Mouse (Mus musculus): ENCODE results near the gene Fer1l5. TPM values are rescaled to one million over a fixed set of nuclear protein-coding genes. Genes with fewer than 3 reads are reported as not detected.

The Fer1l5 gene
- polyA plus RNA-seq, 1 experiment, result 80.7 TPM

- Histone ChIP-seq H3K4me1 (ENCODE audit: control insufficient read depth, insufficient read depth, low read length) (peaks cover 7% of the 10 kb centered on the region), H3K36me3 (ENCODE audit: control insufficient read depth, insufficient read depth, low read length) (no peaks in the 10 kb centered on the region), H3K27ac (ENCODE audit: control insufficient read depth, insufficient read depth, low read depth, low read length) (peak within 1 kb of the TSS; percentile 64), H3K27me3 (ENCODE audit: control insufficient read depth, insufficient read depth, low read length) (no peaks in the 10 kb centered on the region), H3K4me3 (ENCODE audit: control insufficient read depth, low read depth, low read length) (peak within 1 kb of the TSS; percentile 94)
- TF ChIP-seq CTCF (IDR thresholded peaks at IDR 0.05; ENCODE audit: control insufficient read depth, insufficient read depth, insufficient replicate concordance, low read depth, low read length) (no peak), POLR2A (IDR thresholded peaks at IDR 0.05; ENCODE audit: control insufficient read depth, low read depth, low read length) (0 out of 2 replicates have a peak, but pooled peaks have one; percentile 62)
Observed at GRCm38 (mm10) chr1:36444471-36445464, 72.7 kb downstream of the Fer1l5 start, which contains the start of gene Lman2l. Gene Lman2l, minus strand, starts transcription at chr1:36445271.

DNA sequence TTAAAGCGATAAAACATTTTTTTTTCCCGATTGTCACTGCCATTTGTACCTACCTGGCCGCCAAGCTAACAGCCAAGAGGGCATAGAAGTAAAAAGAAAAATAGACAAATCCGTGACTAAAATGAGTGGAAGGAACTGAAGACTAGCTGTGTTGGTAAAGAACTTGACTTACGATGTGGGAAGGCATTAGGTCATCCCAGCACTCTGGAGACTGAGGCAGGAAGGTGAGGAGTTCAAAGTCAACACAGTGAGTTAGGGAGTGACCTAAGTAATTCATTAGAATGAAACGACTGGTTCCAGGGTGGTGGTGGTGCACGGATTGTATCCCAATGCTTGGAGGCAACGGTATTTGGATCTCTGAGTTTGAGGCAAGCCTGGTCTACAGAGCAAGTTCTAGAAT lies 73.4 kb downstream of the Fer1l5 start:
- H3K4me1 ChIP-seq (ENCODE audit: control insufficient read depth, insufficient read depth, low read length), result peaks cover 7% of the 10 kb centered on the region
- peak overlapping the region; percentile 56; the same call in 1 of the 2 replicates for H3K4me3 ChIP-seq (ENCODE audit: control insufficient read depth, low read depth, low read length)
- TF ChIP-seq POLR2A (IDR thresholded peaks at IDR 0.05; ENCODE audit: control insufficient read depth, low read depth, low read length), result no peak
- TF ChIP-seq CTCF (IDR thresholded peaks at IDR 0.05; ENCODE audit: control insufficient read depth, insufficient read depth, insufficient replicate concordance, low read depth, low read length), result no peak
- no peaks in the 10 kb centered on the region for H3K36me3 ChIP-seq (ENCODE audit: control insufficient read depth, insufficient read depth, low read length)
- no peaks in the 10 kb centered on the region for H3K27me3 ChIP-seq (ENCODE audit: control insufficient read depth, insufficient read depth, low read length)
- H3K27ac ChIP-seq (ENCODE audit: control insufficient read depth, insufficient read depth, low read depth, low read length), result no peak overlapping the region

DNA sequence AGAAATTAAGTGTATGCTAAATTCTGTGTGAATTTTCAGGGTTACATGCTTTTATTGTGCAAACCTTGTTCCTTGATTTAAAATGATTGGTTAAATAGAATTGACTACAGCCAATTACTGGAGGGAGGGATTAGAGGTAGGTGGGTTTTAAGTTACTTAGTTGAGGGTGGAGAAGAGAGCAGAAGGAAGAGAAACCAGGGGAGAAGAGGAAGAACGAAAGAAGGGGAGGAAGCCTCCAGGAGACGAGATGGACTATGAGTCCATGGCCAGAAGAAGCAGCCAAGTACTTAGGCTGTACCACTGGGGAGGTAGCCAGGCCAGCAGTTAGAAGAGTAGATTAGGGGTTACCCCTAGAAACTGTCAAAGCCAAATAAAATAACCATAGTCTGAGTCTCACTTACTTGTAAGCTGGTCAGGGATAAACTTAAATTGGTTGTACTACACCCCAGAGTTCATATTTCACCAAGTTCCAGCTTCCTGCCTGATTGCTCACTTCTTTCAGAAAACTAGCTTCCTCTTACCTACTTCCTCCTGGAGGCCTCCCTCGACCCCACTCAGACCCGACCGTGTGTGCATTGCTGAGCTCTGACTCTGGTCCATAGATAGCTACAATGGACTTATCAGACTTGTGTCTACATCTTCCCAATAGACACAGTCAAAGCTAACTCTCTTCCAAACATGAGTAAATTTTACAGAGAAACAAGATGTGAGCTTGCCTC lies 74.2 kb downstream of the Fer1l5 start:
- Histone ChIP-seq H3K27me3 (ENCODE audit: control insufficient read depth, insufficient read depth, low read length) (no peaks in the 10 kb centered on the region), H3K4me3 (ENCODE audit: control insufficient read depth, low read depth, low read length) (peak overlapping the region; percentile 22; the same call in 1 of the 2 replicates), H3K36me3 (ENCODE audit: control insufficient read depth, insufficient read depth, low read length) (no peaks in the 10 kb centered on the region), H3K27ac (ENCODE audit: control insufficient read depth, insufficient read depth, low read depth, low read length) (no peak overlapping the region), H3K4me1 (ENCODE audit: control insufficient read depth, insufficient read depth, low read length) (peaks cover 7% of the 10 kb centered on the region)
- TF ChIP-seq POLR2A (IDR thresholded peaks at IDR 0.05; ENCODE audit: control insufficient read depth, low read depth, low read length), result no peak
- TF ChIP-seq CTCF (IDR thresholded peaks at IDR 0.05; ENCODE audit: control insufficient read depth, insufficient read depth, insufficient replicate concordance, low read depth, low read length), result no peak

GRCm38 (mm10) chr1:36446841-36447240 lies 74.8 kb downstream of the Fer1l5 start:
- Histone ChIP-seq H3K36me3 (ENCODE audit: control insufficient read depth, insufficient read depth, low read length) (no peaks in the 10 kb centered on the region), H3K4me3 (ENCODE audit: control insufficient read depth, low read depth, low read length) (no peak overlapping the region), H3K4me1 (ENCODE audit: control insufficient read depth, insufficient read depth, low read length) (peaks cover 7% of the 10 kb centered on the region), H3K27me3 (ENCODE audit: control insufficient read depth, insufficient read depth, low read length) (no peaks in the 10 kb centered on the region), H3K27ac (ENCODE audit: control insufficient read depth, insufficient read depth, low read depth, low read length) (no peak overlapping the region)
- TF ChIP-seq CTCF (IDR thresholded peaks at IDR 0.05; ENCODE audit: control insufficient read depth, insufficient read depth, insufficient replicate concordance, low read depth, low read length) (no peak), POLR2A (IDR thresholded peaks at IDR 0.05; ENCODE audit: control insufficient read depth, low read depth, low read length) (no peak)

DNA sequence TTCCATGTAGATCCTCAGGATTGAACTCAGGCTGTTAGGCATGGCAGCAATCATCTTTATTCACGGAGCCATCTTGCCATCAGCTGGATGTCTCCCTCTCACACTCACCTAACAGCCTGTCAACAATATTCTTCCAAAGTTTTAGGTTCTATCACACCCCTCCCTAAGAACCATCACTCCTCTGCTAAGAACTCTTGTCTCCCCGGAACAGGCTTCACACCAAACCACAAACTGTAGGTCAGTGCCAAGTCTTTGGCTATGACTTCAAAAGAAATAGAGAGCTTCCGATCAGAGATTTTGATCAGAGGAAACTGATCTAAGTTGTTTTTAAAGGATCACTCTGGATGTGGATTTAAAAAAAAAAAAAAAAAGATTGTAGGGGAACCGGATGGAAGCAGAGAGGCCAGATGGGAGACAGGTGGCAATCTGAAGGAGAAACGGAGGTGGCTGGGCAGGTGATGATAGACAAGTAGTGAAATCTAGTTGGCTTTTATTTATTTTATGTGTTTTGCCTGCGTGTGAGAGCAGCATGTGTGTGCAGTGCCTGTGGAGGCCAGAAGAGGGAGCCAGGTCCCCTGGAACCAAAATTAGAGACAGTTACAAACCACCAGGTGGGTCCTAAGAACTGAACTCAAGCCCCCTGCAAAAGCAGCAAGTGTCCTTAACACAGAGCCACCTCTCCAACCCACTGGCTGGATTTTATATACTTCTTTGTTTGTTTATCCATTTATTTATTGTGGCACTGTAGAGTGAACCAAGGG lies 82.1 kb downstream of the Fer1l5 start:
- no peak overlapping the region for H3K27ac ChIP-seq (ENCODE audit: control insufficient read depth, insufficient read depth, low read depth, low read length)
- TF ChIP-seq POLR2A (IDR thresholded peaks at IDR 0.05; ENCODE audit: control insufficient read depth, low read depth, low read length), result no peak
- TF ChIP-seq CTCF (IDR thresholded peaks at IDR 0.05; ENCODE audit: control insufficient read depth, insufficient read depth, insufficient replicate concordance, low read depth, low read length), result peak; percentile 42; the same call in 1 of the 2 replicates
- H3K36me3 ChIP-seq (ENCODE audit: control insufficient read depth, insufficient read depth, low read length), result no peaks in the 10 kb centered on the region
- no peaks in the 10 kb centered on the region for H3K4me1 ChIP-seq (ENCODE audit: control insufficient read depth, insufficient read depth, low read length)
- no peaks in the 10 kb centered on the region for H3K27me3 ChIP-seq (ENCODE audit: control insufficient read depth, insufficient read depth, low read length)
- no peak overlapping the region for H3K4me3 ChIP-seq (ENCODE audit: control insufficient read depth, low read depth, low read length)

GRCm38 (mm10) chr1:36457388-36458014 lies 85.4 kb downstream of the Fer1l5 start:
- H3K4me1 ChIP-seq (ENCODE audit: control insufficient read depth, insufficient read depth, low read length), result no peaks in the 10 kb centered on the region
- no peak overlapping the region for H3K4me3 ChIP-seq (ENCODE audit: control insufficient read depth, low read depth, low read length)
- H3K27ac ChIP-seq (ENCODE audit: control insufficient read depth, insufficient read depth, low read depth, low read length), result no peak overlapping the region
- TF ChIP-seq POLR2A (IDR thresholded peaks at IDR 0.05; ENCODE audit: control insufficient read depth, low read depth, low read length) (no peak), CTCF (IDR thresholded peaks at IDR 0.05; ENCODE audit: control insufficient read depth, insufficient read depth, insufficient replicate concordance, low read depth, low read length) (no peak)
- no peaks in the 10 kb centered on the region for H3K36me3 ChIP-seq (ENCODE audit: control insufficient read depth, insufficient read depth, low read length)
- no peaks in the 10 kb centered on the region for H3K27me3 ChIP-seq (ENCODE audit: control insufficient read depth, insufficient read depth, low read length)

All from testis, adult 2 months (tissue).